Mouse (Mus musculus) hematopoietic stem cell, adult 5-6 weeks (primary cell): ENCODE measurements around the gene Rad54l2. TPM values are rescaled to one million over a fixed set of nuclear protein-coding genes. Genes with fewer than 3 reads are reported as not detected.

ENCODE experiments used
- ATAC-seq, 2 experiments: fragments of 125-278 bp in 1 of 2; replicated peaks in 1 of 2; 2 replicates each; pipeline ENCODE4 v1.8.0; 2016 to 2017; ENCODE audit warnings: inconsistent platforms in 2 of 2, mild to moderate bottlenecking in 2 of 2, moderate number of reproducible peaks in 2 of 2, low read depth in 1 of 2, moderate TSS enrichment in 1 of 2; ENCODE audit not compliant: low FRiP score in 2 of 2, poor library complexity in 2 of 2, severe bottlenecking in 2 of 2, insufficient read depth in 1 of 2, low TSS enrichment in 1 of 2
- total RNA-seq: library from RNA; stranded (forward); fragments of 172-1452, 232-1000 nt; gene quantifications from 2 replicates; pipeline ENCODE4 v1.2.3, GENCODE M21; 2017

Rad54l2 gene
- total RNA-seq, result 16.6 and 24.7 TPM in 2 replicates

GRCm38 (mm10) chr9:106788812-106789321 lies at the start of gene Rad54l2:
Rad54l2 (minus strand) TSS chr9:106789194.
- ATAC-seq, result peak; percentile 81 to 87

GRCm38 (mm10) chr9:106822381-106823104 lies 33.5 kb upstream of the Rad54l2 start:
- peak; percentile 72 to 81 for ATAC-seq

GRCm38 (mm10) chr9:106821618-106822380 lies 32.8 kb upstream of the Rad54l2 start, which contains the start of gene Dcaf1:
Dcaf1 (plus strand) TSS chr9:106821874.
- ATAC-seq, result peak; percentile 90 to 92

GRCm38 (mm10) chr9:106821050-106821617 lies 32.1 kb upstream of the Rad54l2 start:
- ATAC-seq, result no peak

GRCm38 (mm10) chr9:106819201-106819600 lies 30.2 kb upstream of the Rad54l2 start:
- no peak for ATAC-seq

GRCm38 (mm10) chr9:106818191-106818590 lies 29.2 kb upstream of the Rad54l2 start:
- ATAC-seq, result no peak

GRCm38 (mm10) chr9:106806503-106806902 lies 17.5 kb upstream of the Rad54l2 start:
- no peak for ATAC-seq

- ATAC-seq, result no peak
Observed at GRCm38 (mm10) chr9:106790831-106791230, 1.8 kb upstream of the Rad54l2 start.

GRCm38 (mm10) chr9:106789363-106789762 lies 369 bp upstream of the Rad54l2 start:
- ATAC-seq, result no peak

- peak in 1 of 2 experiments; percentile 26; a peak in 1 of 4 replicates for ATAC-seq
Observed at GRCm38 (mm10) chr9:106787979-106788811, 799 bp downstream of the Rad54l2 start.

- no peak for ATAC-seq
Observed at GRCm38 (mm10) chr9:106785206-106785605, 3.8 kb downstream of the Rad54l2 start.

- no peak for ATAC-seq
Observed at GRCm38 (mm10) chr9:106783554-106783953, 5.4 kb downstream of the Rad54l2 start.

GRCm38 (mm10) chr9:106780086-106780485 lies 8.9 kb downstream of the Rad54l2 start:
- no peak for ATAC-seq

- ATAC-seq, result no peak
Observed at GRCm38 (mm10) chr9:106778319-106778718, 10.7 kb downstream of the Rad54l2 start.

GRCm38 (mm10) chr9:106777423-106777822 lies 11.6 kb downstream of the Rad54l2 start:
- no peak for ATAC-seq

GRCm38 (mm10) chr9:106776116-106776515 lies 12.9 kb downstream of the Rad54l2 start:
- ATAC-seq, result no peak

- ATAC-seq, result no peak
Observed at GRCm38 (mm10) chr9:106771770-106772169, 17.2 kb downstream of the Rad54l2 start.
